Mouse (Mus musculus) cortical plate, adult 2 months (tissue): ENCODE measurements around the gene Plxna4.

Source experiments
- CTCF ChIP-seq: fragments of 200-500 bp; IDR thresholded peaks from 2 replicates; pipeline ENCODE4 v1.5.1; 2011; ENCODE audit warnings: mild to moderate bottlenecking, control low read depth, low read length; ENCODE audit not compliant: insufficient read depth; ENCODE audit errors: extremely low read depth
- POLR2A ChIP-seq: fragments of 200-500 bp; IDR thresholded peaks from 2 replicates; pipeline ENCODE4 v1.6.1; 2011; ENCODE audit warnings: mild to moderate bottlenecking, low read length, control low read depth; ENCODE audit not compliant: insufficient read depth; ENCODE audit errors: extremely low read depth

DNA sequence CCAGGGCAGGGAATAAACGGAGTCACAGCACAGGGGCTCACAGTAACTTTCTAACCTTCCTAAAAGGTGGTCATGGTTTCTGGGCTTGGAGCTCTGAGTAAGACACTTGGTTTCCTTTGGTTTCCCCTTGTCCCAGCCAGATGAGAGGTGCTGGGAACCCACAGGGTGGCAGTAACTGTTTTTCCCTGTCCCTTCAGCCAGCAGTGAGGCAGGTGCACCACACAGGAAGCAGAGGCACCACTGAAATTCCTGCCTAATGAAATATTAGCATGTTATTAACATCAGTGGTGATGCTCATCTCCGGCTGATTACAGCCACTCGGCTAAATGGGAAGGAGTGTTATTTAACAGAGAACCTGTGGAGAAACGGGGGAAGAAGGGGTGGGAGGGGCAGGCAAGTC lies 428.1 kb downstream of the Plxna4 start:
- TF ChIP-seq POLR2A (no peak), CTCF (no peak)
